Mouse (Mus musculus): ENCODE results near the gene Gm49450. TPM values are rescaled to one million over a fixed set of nuclear protein-coding genes. Genes with fewer than 3 reads are reported as not detected.

The Gm49450 gene
- total and polyA plus RNA-seq, 2 experiments from 2014 or later = 1,797 TPM; not detected in 1

DNA sequence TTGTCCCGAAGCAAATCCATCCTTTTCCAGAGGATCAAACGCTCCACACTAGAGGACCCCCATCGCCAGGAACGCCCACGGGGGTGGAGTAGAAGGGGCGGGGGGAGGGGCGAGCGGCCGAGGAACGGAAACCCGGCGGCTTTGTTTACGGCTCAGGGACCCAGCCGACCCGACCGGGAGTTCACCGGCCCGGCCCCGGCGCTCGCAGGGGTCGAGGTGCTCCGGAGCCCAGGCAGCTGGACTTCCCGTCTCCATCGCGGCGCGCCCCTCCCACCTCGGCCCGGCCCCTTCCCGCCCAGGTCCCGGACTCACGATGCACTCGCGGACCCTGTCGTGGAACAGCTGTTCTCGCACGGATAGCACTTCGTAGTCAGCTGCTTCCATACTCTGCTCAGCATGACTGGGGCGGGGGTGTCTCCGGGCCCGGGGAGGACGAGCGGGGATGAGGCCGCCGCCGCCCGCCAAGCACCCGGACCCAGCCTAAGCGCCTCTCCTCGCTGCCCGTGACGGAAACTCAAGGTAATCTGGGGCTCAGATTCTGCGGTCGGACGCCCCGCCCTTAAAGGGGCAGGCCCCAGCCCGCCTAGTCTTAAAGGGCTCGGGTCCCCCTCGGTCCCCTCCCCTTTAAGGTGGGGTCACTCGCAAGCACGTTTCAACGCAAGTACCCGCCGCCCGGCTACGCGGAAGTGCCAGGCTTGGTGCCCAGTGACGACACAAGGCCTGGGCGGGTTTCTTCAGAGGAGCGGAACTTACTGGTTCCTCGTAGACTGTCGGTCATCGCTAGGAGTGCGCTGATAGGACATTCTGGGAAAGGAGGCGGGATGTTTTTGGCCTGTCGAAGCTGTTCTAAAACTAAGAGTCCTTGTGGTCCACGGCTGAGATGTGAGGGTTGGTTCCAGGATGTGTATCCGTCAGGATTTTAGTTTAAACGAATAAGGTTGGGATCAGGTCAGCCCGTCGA lies 35.5 kb downstream of the Gm49450 start, which contains the start of gene Lmbr1l:
Lmbr1l (minus strand) TSS at position 694 of the 961 bp plus-strand sequence.
- TF ChIP-seq CTCF (IDR thresholded peaks at IDR 0.05) = no peak
- Histone ChIP-seq H3K27me3 (ENCODE audit: insufficient read depth, low read length) (no peaks in the 10 kb centered on the region), H3K4me1 (ENCODE audit: insufficient read depth, low read length) (peaks cover 10% of the 10 kb centered on the region; the same call in 1 of the 2 replicates), H3K9ac (replicated peaks; ENCODE audit: low read length, poor library complexity, severe bottlenecking) (peak within 1 kb of the TSS; percentile 84), H3K36me3 (ENCODE audit: insufficient read depth, low read length) (peaks cover 5% of the 10 kb centered on the region; the same call in 1 of the 2 replicates), H3K4me2 (ENCODE audit: low read depth, low read length, poor library complexity, severe bottlenecking) (peak within 1 kb of the TSS; percentile 69), H3K4me3 (ENCODE audit: low read depth, low read length) (peak within 1 kb of the TSS; percentile 91), H3K9me3 (ENCODE audit: low read length) (no peaks in the 10 kb centered on the region), H3K27ac (ENCODE audit: low read depth, low read length) (peak within 1 kb of the TSS; percentile 90)
- peak; percentile 100 for DNase-seq (ENCODE audit: low spot score)
- ATAC-seq (ENCODE audit: low FRiP score) = peak; percentile 99
- under 1% methylated on average over 82 of the region's 82 CpGs for WGBS

DNA sequence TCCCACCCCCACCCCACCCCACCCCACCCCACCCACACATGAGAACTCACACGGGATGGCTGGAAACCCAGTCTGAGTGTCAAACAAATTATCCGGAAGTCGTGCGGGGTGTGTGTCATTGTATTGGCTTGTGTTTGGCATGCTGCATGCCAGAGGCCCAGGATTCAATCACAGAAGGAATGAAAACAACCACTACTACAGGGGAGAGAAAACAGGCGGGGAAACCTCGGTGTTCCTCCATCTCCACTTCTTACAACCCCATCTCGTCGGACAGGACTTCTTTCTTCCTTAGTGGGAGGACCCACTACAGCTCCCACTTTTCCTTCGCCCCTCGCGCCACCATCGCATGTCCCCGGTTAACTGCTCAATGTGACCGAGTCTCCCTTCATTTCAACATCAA lies 36.3 kb downstream of the Gm49450 start:
- Histone ChIP-seq H3K9me3 (ENCODE audit: low read length) (no peaks in the 10 kb centered on the region), H3K36me3 (ENCODE audit: insufficient read depth, low read length) (peaks cover 11% of the 10 kb centered on the region), H3K4me2 (ENCODE audit: low read depth, low read length, poor library complexity, severe bottlenecking) (peak overlapping the region; percentile 69), H3K27me3 (ENCODE audit: insufficient read depth, low read length) (no peaks in the 10 kb centered on the region), H3K9ac (replicated peaks; ENCODE audit: low read length, poor library complexity, severe bottlenecking) (peak overlapping the region; percentile 84), H3K4me3 (ENCODE audit: low read depth, low read length) (peak overlapping the region; percentile 91), H3K4me1 (ENCODE audit: insufficient read depth, low read length) (peaks cover 10% of the 10 kb centered on the region; the same call in 1 of the 2 replicates), H3K27ac (ENCODE audit: low read depth, low read length) (peak overlapping the region; percentile 90)
- no peak for TF ChIP-seq CTCF (IDR thresholded peaks at IDR 0.05)
- under 1% methylated on average over 14 of the region's 14 CpGs for WGBS
- DNase-seq (ENCODE audit: low spot score) (no peak), ATAC-seq (ENCODE audit: low FRiP score) (no peak)

DNA sequence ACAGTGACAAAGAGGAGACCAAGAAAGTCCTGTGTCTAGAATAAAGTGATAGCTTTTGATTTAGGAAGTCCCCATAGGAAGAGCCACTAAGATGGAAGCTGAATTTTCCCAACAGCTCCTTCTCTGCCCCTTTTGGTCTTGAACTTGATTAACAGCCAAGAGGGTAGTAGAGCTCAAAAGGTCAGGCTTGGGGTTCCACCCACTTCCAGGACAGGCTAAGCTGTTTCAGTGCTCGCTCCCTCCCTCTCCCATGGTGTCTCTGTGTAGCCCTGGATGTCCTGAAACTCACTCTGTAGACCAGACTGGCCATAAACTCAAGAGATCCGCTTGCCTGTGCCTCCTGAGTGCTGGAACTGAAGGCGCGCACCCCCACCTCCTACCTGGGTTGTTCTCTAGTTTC lies 37.3 kb downstream of the Gm49450 start:
- Histone ChIP-seq H3K4me3 (ENCODE audit: low read depth, low read length) (peak overlapping the region; percentile 91), H3K4me1 (ENCODE audit: insufficient read depth, low read length) (peaks cover 10% of the 10 kb centered on the region; the same call in 1 of the 2 replicates), H3K9me3 (ENCODE audit: low read length) (no peaks in the 10 kb centered on the region), H3K36me3 (ENCODE audit: insufficient read depth, low read length) (peaks cover 21% of the 10 kb centered on the region), H3K4me2 (ENCODE audit: low read depth, low read length, poor library complexity, severe bottlenecking) (peak overlapping the region; percentile 69), H3K9ac (replicated peaks; ENCODE audit: low read length, poor library complexity, severe bottlenecking) (peak overlapping the region; percentile 84; the same call in 1 of the 2 replicates), H3K27ac (ENCODE audit: low read depth, low read length) (no peak overlapping the region), H3K27me3 (ENCODE audit: insufficient read depth, low read length) (no peaks in the 10 kb centered on the region)
- DNase-seq (ENCODE audit: low spot score) = no peak
- no peak for TF ChIP-seq CTCF (IDR thresholded peaks at IDR 0.05)
- ATAC-seq (ENCODE audit: low FRiP score) = no peak
- 91% methylated on average over 4 of the region's 4 CpGs for WGBS

DNA sequence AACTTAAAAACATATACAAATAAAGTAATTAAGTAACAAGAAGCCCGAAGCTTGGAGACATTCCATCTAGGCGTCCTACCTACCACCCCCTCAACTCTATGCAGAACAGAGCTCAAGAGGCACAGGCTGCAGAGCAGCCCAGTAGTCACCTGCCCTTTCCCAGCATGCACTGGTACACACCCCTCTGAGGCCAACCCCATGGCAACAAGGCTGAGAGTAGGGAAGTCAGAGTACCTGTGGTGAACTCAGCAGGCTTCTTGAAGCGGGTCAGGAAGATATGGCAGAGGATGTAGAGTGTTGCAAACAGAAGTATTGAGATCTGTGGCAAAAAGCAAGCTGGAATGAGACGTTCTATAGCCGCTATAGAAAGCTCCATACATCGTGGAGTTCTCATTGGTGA lies 38.4 kb downstream of the Gm49450 start:
- H3K4me2 ChIP-seq (ENCODE audit: low read depth, low read length, poor library complexity, severe bottlenecking) = no peak overlapping the region
- no peak overlapping the region for H3K9ac ChIP-seq (replicated peaks; ENCODE audit: low read length, poor library complexity, severe bottlenecking)
- no peak for TF ChIP-seq CTCF (IDR thresholded peaks at IDR 0.05)

DNA sequence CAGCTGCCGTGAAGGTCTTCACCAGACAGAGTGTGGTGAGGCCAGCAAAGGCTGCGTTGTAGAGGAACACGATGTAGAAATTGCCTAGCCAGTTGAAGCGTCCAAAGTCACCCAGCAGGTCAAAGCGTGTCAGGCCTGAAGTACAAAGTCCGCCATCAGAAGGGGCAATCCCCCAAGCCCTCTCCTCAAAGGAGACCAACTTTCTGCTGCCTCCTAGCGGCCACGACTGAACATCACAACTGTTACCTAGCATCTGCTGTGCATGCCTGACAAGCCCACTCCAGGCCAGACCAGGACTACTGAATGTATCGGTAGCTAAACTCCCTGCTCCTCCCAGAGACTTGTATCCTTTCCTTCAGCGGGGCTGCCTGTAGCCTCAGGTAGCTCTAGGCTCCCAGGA lies 48.7 kb downstream of the Gm49450 start:
- no peak overlapping the region for H3K4me3 ChIP-seq (ENCODE audit: low read depth, low read length)
- no peaks in the 10 kb centered on the region for H3K9me3 ChIP-seq (ENCODE audit: low read length)
- no peak overlapping the region for H3K27ac ChIP-seq (ENCODE audit: low read depth, low read length)
- H3K9ac ChIP-seq (replicated peaks; ENCODE audit: low read length, poor library complexity, severe bottlenecking) = no peak overlapping the region
- peaks cover 34% of the 10 kb centered on the region for H3K36me3 ChIP-seq (ENCODE audit: insufficient read depth, low read length)
- WGBS = 25% methylated on average over 10 of the region's 10 CpGs
- no peaks in the 10 kb centered on the region for H3K27me3 ChIP-seq (ENCODE audit: insufficient read depth, low read length)
- no peak overlapping the region for H3K4me2 ChIP-seq (ENCODE audit: low read depth, low read length, poor library complexity, severe bottlenecking)
- peak; percentile 58 for DNase-seq (ENCODE audit: low spot score)
- H3K4me1 ChIP-seq (ENCODE audit: insufficient read depth, low read length) = no peaks in the 10 kb centered on the region
- no peak for ATAC-seq (ENCODE audit: low FRiP score)
- TF ChIP-seq CTCF (IDR thresholded peaks at IDR 0.05) = peak; percentile 75

More for the DNA sequence above, 38.4 kb downstream of the Gm49450 start:
- DNase-seq (ENCODE audit: low spot score) = no peak
- WGBS = 88% methylated on average over 6 of the region's 6 CpGs
- no peaks in the 10 kb centered on the region for H3K9me3 ChIP-seq (ENCODE audit: low read length)
- ATAC-seq (ENCODE audit: low FRiP score) = no peak
- no peak overlapping the region for H3K27ac ChIP-seq (ENCODE audit: low read depth, low read length)
- no peaks in the 10 kb centered on the region for H3K27me3 ChIP-seq (ENCODE audit: insufficient read depth, low read length)
- H3K4me3 ChIP-seq (ENCODE audit: low read depth, low read length) = no peak overlapping the region
- H3K4me1 ChIP-seq (ENCODE audit: insufficient read depth, low read length) = peaks cover 10% of the 10 kb centered on the region; the same call in 1 of the 2 replicates
- H3K36me3 ChIP-seq (ENCODE audit: insufficient read depth, low read length) = peaks cover 25% of the 10 kb centered on the region

DNA sequence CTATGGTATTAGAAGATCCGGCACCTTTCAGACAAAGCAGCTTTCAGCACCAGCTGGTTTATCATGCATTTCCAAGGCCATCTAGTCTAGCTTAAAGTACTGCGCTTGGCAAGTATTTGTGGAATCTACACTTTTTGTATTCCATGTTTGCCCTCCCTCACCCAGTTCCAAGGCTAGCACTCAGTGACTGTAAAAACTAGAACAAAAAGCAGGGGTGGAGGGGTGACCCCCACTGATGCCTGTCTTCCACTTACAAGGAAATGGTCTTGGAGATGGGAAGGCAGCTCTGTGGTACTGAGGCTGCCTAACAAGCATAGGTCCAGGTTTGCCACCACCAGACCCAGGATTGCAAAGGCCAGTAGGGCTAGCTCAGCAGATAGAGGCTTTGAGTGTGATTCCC lies 50.8 kb downstream of the Gm49450 start:
- Histone ChIP-seq H3K4me2 (ENCODE audit: low read depth, low read length, poor library complexity, severe bottlenecking) (no peak overlapping the region), H3K4me1 (ENCODE audit: insufficient read depth, low read length) (peaks cover 6% of the 10 kb centered on the region; the same call in 1 of the 2 replicates), H3K27me3 (ENCODE audit: insufficient read depth, low read length) (peaks cover 16% of the 10 kb centered on the region; the same call in 1 of the 2 replicates), H3K9me3 (ENCODE audit: low read length) (no peaks in the 10 kb centered on the region), H3K4me3 (ENCODE audit: low read depth, low read length) (no peak overlapping the region), H3K9ac (replicated peaks; ENCODE audit: low read length, poor library complexity, severe bottlenecking) (no peak overlapping the region), H3K36me3 (ENCODE audit: insufficient read depth, low read length) (peaks cover 13% of the 10 kb centered on the region), H3K27ac (ENCODE audit: low read depth, low read length) (no peak overlapping the region)
- TF ChIP-seq CTCF (IDR thresholded peaks at IDR 0.05) = no peak
- DNase-seq (ENCODE audit: low spot score) (no peak), ATAC-seq (ENCODE audit: low FRiP score) (no peak)
- WGBS = 92% methylated on average over 2 of the region's 2 CpGs
